Mouse (Mus musculus) neural tube, embryonic 12.5 days (tissue): ENCODE measurements at regions not wholly inside any gene's neighbourhood (a gene's known extent, or its start where the extent isn't known, plus 50 kb on each side); places are given as distances from the start of the nearest gene placed in this dataset.

Source experiments
- ATAC-seq: fragments of 200-750 bp; cut with Nextera tagmentation; 2 replicates; pipeline ENCODE4 v1.8.0; 2017; ENCODE audit warnings: low read depth, mild to moderate bottlenecking, moderate TSS enrichment, moderate library complexity; ENCODE audit not compliant: low FRiP score
- H3K27ac ChIP-seq: fragments of 300-500 bp; sonication (generic); 2 replicates; pipeline ENCODE4 v1.5.1; 2016
- H3K27me3 ChIP-seq: fragments of 300-500 bp; sonication (generic); replicated peaks from 2 replicates; pipeline ENCODE4 v1.6.1; 2016; ENCODE audit warnings: mild to moderate bottlenecking
- H3K36me3 ChIP-seq: fragments of 300-500 bp; sonication (generic); 2 replicates; pipeline ENCODE4 v1.6.1; 2016; ENCODE audit warnings: mild to moderate bottlenecking
- H3K4me1 ChIP-seq: fragments of 300-500 bp; sonication (generic); 2 replicates; pipeline ENCODE4 v1.6.1; 2016
- H3K4me2 ChIP-seq: fragments of 300-500 bp; sonication (generic); replicated peaks from 2 replicates; pipeline ENCODE4 v1.6.1; 2016; ENCODE audit warnings: mild to moderate bottlenecking
- H3K4me3 ChIP-seq: fragments of 300-500 bp; sonication (generic); 2 replicates; pipeline ENCODE4 v1.5.1; 2016
- H3K9ac ChIP-seq: fragments of 300-500 bp; sonication (generic); 2 replicates; pipeline ENCODE4 v1.6.1; 2016; ENCODE audit warnings: mild to moderate bottlenecking
- H3K9me3 ChIP-seq: fragments of 300-500 bp; sonication (generic); 2 replicates; pipeline ENCODE4 v1.6.1; 2016; ENCODE audit warnings: mild to moderate bottlenecking
- WGBS: fragments of 180-500 bp; shearing (Covaris S2); methylation state at CpG from one replicate; pipeline ENCODE4 v1.1.7; 2016; 5-methylcytosine and 5-hydroxymethylcytosine counted together

DNA sequence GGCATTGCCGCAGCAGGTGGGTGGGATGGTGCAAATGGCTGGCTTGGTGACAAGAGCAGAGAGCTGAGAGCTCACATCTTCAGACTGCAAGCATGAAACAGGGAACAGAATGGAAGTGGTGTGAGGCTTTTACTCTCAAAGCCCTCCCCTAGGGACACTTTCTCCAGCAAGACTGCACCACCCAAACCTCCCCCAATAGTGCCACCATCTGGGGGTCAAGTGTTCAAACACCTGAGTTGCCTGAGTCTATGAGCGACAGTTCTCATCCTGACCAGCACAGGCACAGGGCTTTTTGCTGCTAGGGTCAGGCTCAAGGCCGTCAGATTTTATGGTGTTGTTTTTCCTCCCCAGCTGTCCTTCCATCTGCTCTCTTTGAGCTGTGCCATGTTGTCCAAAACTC, 337.9 kb upstream of the Eif4g2 start:
- 80% methylated on average over 3 of the region's 3 CpGs for WGBS
- Histone ChIP-seq H3K27me3 (no peaks in the 10 kb centered on the region), H3K36me3 (no peaks in the 10 kb centered on the region), H3K4me1 (no peaks in the 10 kb centered on the region), H3K27ac (no peak overlapping the region), H3K4me3 (no peak overlapping the region), H3K4me2 (no peak overlapping the region), H3K9ac (no peak overlapping the region), H3K9me3 (no peaks in the 10 kb centered on the region)
- no peak for ATAC-seq

DNA sequence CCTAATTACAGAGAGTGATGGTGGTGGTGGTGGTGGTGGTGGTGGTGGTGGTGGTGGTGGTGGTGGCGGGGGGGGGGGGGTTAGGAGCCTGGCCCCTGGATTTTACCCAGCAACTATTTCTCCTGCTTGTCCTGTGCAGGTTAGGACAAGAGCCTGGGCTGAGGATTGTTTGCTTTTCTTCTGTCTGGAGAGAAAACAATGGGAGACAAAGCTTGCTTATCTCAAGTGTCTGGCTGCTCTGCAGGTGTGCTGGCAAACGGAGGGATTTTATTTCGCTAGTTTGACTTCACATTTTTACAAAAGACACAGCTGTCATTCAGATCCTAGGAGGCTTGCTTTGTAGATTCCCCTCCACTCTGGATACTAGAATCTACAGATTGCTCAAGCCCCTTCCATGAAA, 334.9 kb upstream of the Eif4g2 start:
- ATAC-seq, result no peak
- H3K36me3 ChIP-seq, result no peaks in the 10 kb centered on the region
- WGBS, result 36% methylated on average over 2 of the region's 3 CpGs
- no peaks in the 10 kb centered on the region for H3K9me3 ChIP-seq
- no peaks in the 10 kb centered on the region for H3K27me3 ChIP-seq
- H3K27ac ChIP-seq, result no peak overlapping the region
- no peaks in the 10 kb centered on the region for H3K4me1 ChIP-seq
- H3K9ac ChIP-seq, result no peak overlapping the region
- no peak overlapping the region for H3K4me3 ChIP-seq
- no peak overlapping the region for H3K4me2 ChIP-seq

DNA sequence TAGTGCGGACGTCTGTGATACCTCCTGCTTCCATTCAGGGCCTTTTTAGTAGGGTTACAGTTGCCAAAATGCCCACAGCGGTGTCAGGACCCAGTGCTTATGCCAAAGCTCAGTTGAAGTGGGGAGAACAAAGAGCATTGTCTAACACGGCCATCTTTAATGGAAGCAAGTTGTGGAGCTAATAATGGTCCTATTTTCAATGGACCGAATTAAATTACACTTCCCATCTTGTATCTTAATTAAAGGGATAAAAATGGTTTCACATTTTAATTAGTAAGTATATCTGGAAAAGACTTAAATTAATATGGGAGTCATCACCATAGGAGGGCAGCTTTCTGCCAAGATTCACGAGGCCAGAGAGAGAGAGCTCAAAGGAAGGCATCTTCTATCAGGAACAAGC, 333.2 kb upstream of the Eif4g2 start:
- Histone ChIP-seq H3K9me3 (no peaks in the 10 kb centered on the region), H3K36me3 (no peaks in the 10 kb centered on the region), H3K4me3 (no peak overlapping the region), H3K27me3 (no peaks in the 10 kb centered on the region), H3K4me1 (no peaks in the 10 kb centered on the region), H3K27ac (no peak overlapping the region), H3K9ac (no peak overlapping the region), H3K4me2 (no peak overlapping the region)
- no peak for ATAC-seq
- 78% methylated on average over 6 of the region's 6 CpGs for WGBS

GRCm38 (mm10) chr7:111413745-111414144, 330.9 kb upstream of the Eif4g2 start:
- Histone ChIP-seq H3K9ac (no peak overlapping the region), H3K4me3 (no peak overlapping the region), H3K27me3 (no peaks in the 10 kb centered on the region), H3K27ac (no peak overlapping the region), H3K4me2 (no peak overlapping the region), H3K36me3 (no peaks in the 10 kb centered on the region), H3K9me3 (no peaks in the 10 kb centered on the region), H3K4me1 (no peaks in the 10 kb centered on the region)
- ATAC-seq, result no peak
- 76% methylated on average over 4 of the region's 4 CpGs for WGBS

DNA sequence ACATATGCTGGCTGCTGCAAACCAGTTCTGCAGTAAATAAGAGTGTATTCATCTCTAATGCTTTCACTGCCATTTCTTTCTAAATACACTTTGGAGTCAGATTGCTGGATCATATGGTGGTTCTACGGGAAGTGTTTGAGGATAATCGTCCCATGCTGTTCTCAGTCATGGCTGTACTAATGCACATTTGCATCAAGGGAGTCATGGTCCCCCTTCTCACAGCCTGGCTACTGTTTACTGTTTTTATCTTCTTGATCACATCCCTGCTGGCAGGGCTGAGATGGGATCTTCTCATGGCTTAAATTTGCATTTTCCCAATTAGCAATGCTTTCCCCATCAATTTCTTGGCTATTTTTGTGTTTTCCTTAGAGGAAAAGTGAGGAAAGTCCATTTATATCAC, 330.1 kb upstream of the Eif4g2 start:
- ATAC-seq, result no peak
- H3K27me3 ChIP-seq, result no peaks in the 10 kb centered on the region
- H3K4me2 ChIP-seq, result no peak overlapping the region
- H3K9me3 ChIP-seq, result no peaks in the 10 kb centered on the region
- 66% methylated on average over 2 of the region's 2 CpGs for WGBS
- H3K27ac ChIP-seq, result no peak overlapping the region
- H3K36me3 ChIP-seq, result no peaks in the 10 kb centered on the region
- no peak overlapping the region for H3K9ac ChIP-seq
- no peak overlapping the region for H3K4me3 ChIP-seq
- H3K4me1 ChIP-seq, result no peaks in the 10 kb centered on the region

GRCm38 (mm10) chr7:111411386-111411960, 328.6 kb upstream of the Eif4g2 start:
- no peaks in the 10 kb centered on the region for H3K4me1 ChIP-seq
- no peak overlapping the region for H3K9ac ChIP-seq
- no peaks in the 10 kb centered on the region for H3K36me3 ChIP-seq
- H3K9me3 ChIP-seq, result no peaks in the 10 kb centered on the region
- no peak overlapping the region for H3K4me2 ChIP-seq
- H3K4me3 ChIP-seq, result no peak overlapping the region
- WGBS, result 91% methylated on average over 5 of the region's 5 CpGs
- no peak for ATAC-seq
- H3K27me3 ChIP-seq, result no peaks in the 10 kb centered on the region
- H3K27ac ChIP-seq, result no peak overlapping the region

- no peak overlapping the region for H3K4me3 ChIP-seq
- no peak overlapping the region for H3K4me2 ChIP-seq
- no peak for ATAC-seq
- no peaks in the 10 kb centered on the region for H3K9me3 ChIP-seq
- H3K27ac ChIP-seq, result no peak overlapping the region
- no peaks in the 10 kb centered on the region for H3K36me3 ChIP-seq
- H3K27me3 ChIP-seq, result no peaks in the 10 kb centered on the region
- no peaks in the 10 kb centered on the region for H3K4me1 ChIP-seq
- WGBS, result 88% methylated on average over 2 of the region's 2 CpGs
- H3K9ac ChIP-seq, result no peak overlapping the region
These were observed 313.1 kb upstream of the Eif4g2 start for GRCm38 (mm10) chr7:111395972-111396371.

- H3K9me3 ChIP-seq, result no peaks in the 10 kb centered on the region
- 36% methylated on average over 6 of the region's 6 CpGs for WGBS
- H3K27me3 ChIP-seq, result no peaks in the 10 kb centered on the region
- no peaks in the 10 kb centered on the region for H3K4me1 ChIP-seq
- H3K27ac ChIP-seq, result no peak overlapping the region
- ATAC-seq, result 0 out of 2 replicates have a peak, but pooled peaks have one; percentile 37
- no peak overlapping the region for H3K4me2 ChIP-seq
- no peak overlapping the region for H3K4me3 ChIP-seq
- no peak overlapping the region for H3K9ac ChIP-seq
- H3K36me3 ChIP-seq, result no peaks in the 10 kb centered on the region
These were observed 312.3 kb upstream of the Eif4g2 start for GRCm38 (mm10) chr7:111395111-111395510.

GRCm38 (mm10) chr7:111393846-111394245, 311.0 kb upstream of the Eif4g2 start:
- no peaks in the 10 kb centered on the region for H3K27me3 ChIP-seq
- H3K4me1 ChIP-seq, result no peaks in the 10 kb centered on the region
- H3K4me3 ChIP-seq, result no peak overlapping the region
- no peak overlapping the region for H3K9ac ChIP-seq
- ATAC-seq, result no peak
- no peaks in the 10 kb centered on the region for H3K9me3 ChIP-seq
- no peaks in the 10 kb centered on the region for H3K36me3 ChIP-seq
- H3K4me2 ChIP-seq, result no peak overlapping the region
- no peak overlapping the region for H3K27ac ChIP-seq

DNA sequence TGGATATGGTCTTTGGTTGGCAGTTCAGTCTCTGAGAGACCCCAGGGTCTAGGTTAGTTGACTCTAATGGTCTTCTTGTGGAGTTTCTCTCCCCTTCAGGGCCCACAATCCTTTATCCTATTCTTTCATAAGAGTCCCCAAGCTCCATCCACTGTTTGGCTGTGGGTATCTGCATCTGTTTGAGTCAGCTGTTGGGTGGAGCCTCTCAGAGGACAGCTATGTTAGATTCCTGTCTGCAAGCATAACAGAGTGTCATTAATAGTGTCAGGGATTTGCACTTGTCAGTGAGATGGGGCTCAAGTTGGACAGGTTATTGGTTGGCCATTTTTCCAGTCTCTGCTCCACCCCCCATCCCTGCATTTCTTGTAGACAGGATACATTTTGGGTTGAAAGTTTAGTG, 306.9 kb upstream of the Eif4g2 start:
- no peak overlapping the region for H3K4me3 ChIP-seq
- H3K36me3 ChIP-seq, result no peaks in the 10 kb centered on the region
- H3K27ac ChIP-seq, result no peak overlapping the region
- H3K9me3 ChIP-seq, result no peaks in the 10 kb centered on the region; the same call in 1 of the 2 replicates
- no peak overlapping the region for H3K4me2 ChIP-seq
- H3K9ac ChIP-seq, result no peak overlapping the region
- no peaks in the 10 kb centered on the region for H3K27me3 ChIP-seq
- ATAC-seq, result no peak
- no peaks in the 10 kb centered on the region for H3K4me1 ChIP-seq

GRCm38 (mm10) chr7:111374534-111374933, 291.7 kb upstream of the Eif4g2 start:
- Histone ChIP-seq H3K27ac (no peak overlapping the region), H3K4me2 (no peak overlapping the region), H3K9me3 (no peaks in the 10 kb centered on the region), H3K4me3 (no peak overlapping the region), H3K36me3 (no peaks in the 10 kb centered on the region), H3K4me1 (peaks cover 14% of the 10 kb centered on the region), H3K27me3 (no peaks in the 10 kb centered on the region), H3K9ac (no peak overlapping the region)
- WGBS, result 73% methylated on average over 7 of the region's 7 CpGs
- ATAC-seq, result no peak

GRCm38 (mm10) chr7:111373380-111374173, 290.7 kb upstream of the Eif4g2 start:
- no peaks in the 10 kb centered on the region for H3K27me3 ChIP-seq
- H3K9me3 ChIP-seq, result no peaks in the 10 kb centered on the region
- H3K4me2 ChIP-seq, result no peak overlapping the region
- 39% methylated on average over 10 of the region's 10 CpGs for WGBS
- H3K4me1 ChIP-seq, result peaks cover 14% of the 10 kb centered on the region
- ATAC-seq, result no peak
- H3K27ac ChIP-seq, result no peak overlapping the region
- no peak overlapping the region for H3K4me3 ChIP-seq
- no peaks in the 10 kb centered on the region for H3K36me3 ChIP-seq
- no peak overlapping the region for H3K9ac ChIP-seq

- no peak overlapping the region for H3K9ac ChIP-seq
- no peak overlapping the region for H3K27ac ChIP-seq
- no peak for ATAC-seq
- H3K36me3 ChIP-seq, result no peaks in the 10 kb centered on the region
- WGBS, result 34% methylated on average over 2 of the region's 2 CpGs
- no peaks in the 10 kb centered on the region for H3K27me3 ChIP-seq
- H3K4me1 ChIP-seq, result peaks cover 14% of the 10 kb centered on the region
- H3K4me2 ChIP-seq, result no peak overlapping the region
- H3K4me3 ChIP-seq, result no peak overlapping the region
- H3K9me3 ChIP-seq, result no peaks in the 10 kb centered on the region
These were observed 287.6 kb upstream of the Eif4g2 start for GRCm38 (mm10) chr7:111370421-111370887.
